Mouse (Mus musculus) heart, postnatal 0 days (tissue): Measurements from ENCODE around the gene Dnaaf5. TPM values are rescaled to one million over a fixed set of nuclear protein-coding genes. Genes with fewer than 3 reads are reported as not detected.

Experiments used
- ATAC-seq: fragments of 200-750 bp; cut with Nextera tagmentation; 2 replicates; pipeline ENCODE4 v1.8.0; 2017; ENCODE audit warnings: low read depth, moderate number of reproducible peaks, moderate library complexity; ENCODE audit not compliant: insufficient read depth
- DNase-seq: peaks from one replicate; pipeline ENCODE4 v3.0.0-alpha.2; 2016; ENCODE audit warnings: low spot score
- H3K27ac ChIP-seq: fragments of 300-500 bp; sonication (generic); 2 replicates; pipeline ENCODE4 v1.5.1; 2014; ENCODE audit warnings: low read depth, mild to moderate bottlenecking
- H3K27me3 ChIP-seq: fragments of 300-500 bp; sonication (generic); 2 replicates; pipeline ENCODE4 v1.6.1; 2014; ENCODE audit warnings: low read length, mixed read lengths; ENCODE audit not compliant: control insufficient read depth, insufficient read depth
- H3K36me3 ChIP-seq: fragments of 300-500 bp; sonication (generic); replicated peaks from 2 replicates; pipeline ENCODE4 v1.6.1; 2014; ENCODE audit warnings: low read length, mixed read lengths; ENCODE audit not compliant: control insufficient read depth, insufficient read depth
- H3K4me1 ChIP-seq: fragments of 300-500 bp; sonication (generic); 2 replicates; pipeline ENCODE4 v1.6.1; 2014; ENCODE audit warnings: antibody characterized with exemption; ENCODE audit not compliant: control insufficient read depth, insufficient read depth
- H3K4me2 ChIP-seq: fragments of 300-500 bp; sonication (generic); 2 replicates; pipeline ENCODE4 v1.6.1; 2014; ENCODE audit warnings: low read depth, mild to moderate bottlenecking, low read length, moderate library complexity
- H3K4me3 ChIP-seq: fragments of 300-500 bp; sonication (generic); 2 replicates; pipeline ENCODE4 v1.5.1; 2014; ENCODE audit warnings: low read depth, low read length
- H3K9ac ChIP-seq: fragments of 300-500 bp; sonication (generic); replicated peaks from 2 replicates; pipeline ENCODE4 v1.6.1; 2014; ENCODE audit warnings: low read depth, low read length, mixed read lengths
- H3K9me3 ChIP-seq: fragments of 300-500 bp; sonication (generic); replicated peaks from 2 replicates; pipeline ENCODE4 v1.6.1; 2016; ENCODE audit warnings: low read length; ENCODE audit not compliant: control insufficient read depth
- CTCF ChIP-seq: IDR thresholded peaks from 2 replicates; pipeline ENCODE4 v1.5.1; 2016; ENCODE audit warnings: antibody characterized with exemption, control low read depth, low read depth
- EP300 ChIP-seq: IDR thresholded peaks from 2 replicates; pipeline ENCODE4 v1.6.1; 2016; ENCODE audit warnings: antibody characterized with exemption, low read depth
- WGBS: fragments of 180-500 bp; shearing (Covaris S2); extraction: QIAGEN DNeasy Blood & Tissue Kit; methylation state at CpG from one replicate; pipeline ENCODE4 v1.1.7; 2014; 5-methylcytosine and 5-hydroxymethylcytosine counted together
- polyA plus RNA-seq: library from polyadenylated mRNA; unstranded; fragments of >200 nt; fragmentation: Nextera tagmentation; extraction: Ambion mirVana; gene quantifications from 2 replicates; pipeline ENCODE4 v1.2.1, GENCODE M21; 2015
- total RNA-seq: library from RNA; depleted of rRNA; stranded (reverse); fragments of >200 nt; gene quantifications from 2 replicates; pipeline ENCODE4 v1.2.3, GENCODE M21; 2014; ENCODE audit warnings: low replicate concordance

The Dnaaf5 gene
- total and polyA plus RNA-seq, 2 experiments from 2014 or later: 2.3 to 23.0 TPM

- Histone ChIP-seq H3K36me3 (no peaks in the 10 kb centered on the region), H3K4me2 (no peak overlapping the region; the same call in 1 of the 2 replicates), H3K27me3 (peaks cover 16% of the 10 kb centered on the region; the same call in 1 of the 2 replicates), H3K9ac (no peak overlapping the region), H3K9me3 (no peaks in the 10 kb centered on the region), H3K4me1 (peaks cover 8% of the 10 kb centered on the region), H3K4me3 (peak overlapping the region; percentile 57; the same call in 1 of the 2 replicates), H3K27ac (no peak overlapping the region)
- TF ChIP-seq CTCF (no peak), EP300 (no peak)
- ATAC-seq: no peak
- 60% methylated on average over 12 of the region's 12 CpGs for WGBS
- no peak for DNase-seq
These were observed 21.5 kb upstream of the Dnaaf5 start for GRCm38 (mm10) chr5:139128476-139129065.

DNA sequence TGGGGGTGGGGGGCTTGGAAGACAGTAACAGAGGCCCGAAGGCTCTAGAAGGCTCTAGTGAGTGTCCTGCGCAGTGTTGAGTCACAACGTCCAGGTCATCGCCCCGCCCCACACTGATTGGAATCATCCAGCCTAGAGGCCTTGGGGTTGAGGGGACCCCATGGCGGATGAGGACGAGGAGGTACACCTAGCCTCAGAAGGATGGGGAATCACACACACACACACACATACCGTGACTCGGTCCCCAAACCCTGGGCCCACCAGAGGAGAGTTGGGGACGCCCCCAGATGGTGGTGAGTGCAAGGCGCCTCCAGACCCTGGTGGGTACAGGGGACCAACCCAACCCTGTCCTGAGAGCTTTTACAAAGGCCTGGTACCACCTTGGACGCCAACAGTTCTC, 20.9 kb upstream of the Dnaaf5 start:
- Histone ChIP-seq H3K27ac (no peak overlapping the region), H3K4me1 (peaks cover 8% of the 10 kb centered on the region), H3K9ac (peak overlapping the region; percentile 61), H3K9me3 (no peaks in the 10 kb centered on the region), H3K27me3 (peaks cover 16% of the 10 kb centered on the region; the same call in 1 of the 2 replicates), H3K4me2 (peak overlapping the region; percentile 96), H3K36me3 (no peaks in the 10 kb centered on the region), H3K4me3 (peak overlapping the region; percentile 57)
- WGBS: 14% methylated on average over 12 of the region's 12 CpGs
- no peak for DNase-seq
- peak; percentile 30 for ATAC-seq
- TF ChIP-seq EP300 (no peak), CTCF (no peak)

- TF ChIP-seq EP300: no peak
- TF ChIP-seq CTCF: no peak
- DNase-seq (no peak), ATAC-seq (peak; percentile 30; the same call in 1 of the 2 replicates)
- H3K9me3 ChIP-seq: no peaks in the 10 kb centered on the region
- H3K27ac ChIP-seq: no peak overlapping the region
- H3K4me1 ChIP-seq: peaks cover 8% of the 10 kb centered on the region
- H3K4me2 ChIP-seq: peak overlapping the region; percentile 96
- H3K27me3 ChIP-seq: peaks cover 16% of the 10 kb centered on the region; the same call in 1 of the 2 replicates
- peak overlapping the region; percentile 57 for H3K4me3 ChIP-seq
- H3K9ac ChIP-seq: peak overlapping the region; percentile 61
- 7% methylated on average over 33 of the region's 55 CpGs for WGBS
- no peaks in the 10 kb centered on the region for H3K36me3 ChIP-seq
These were observed 20.4 kb upstream of the Dnaaf5 start for GRCm38 (mm10) chr5:139129572-139130151.

GRCm38 (mm10) chr5:139130351-139130750, 19.7 kb upstream of the Dnaaf5 start:
- DNase-seq (no peak), ATAC-seq (no peak)
- H3K4me2 ChIP-seq: no peak overlapping the region
- H3K27me3 ChIP-seq: peaks cover 16% of the 10 kb centered on the region; the same call in 1 of the 2 replicates
- no peak overlapping the region for H3K27ac ChIP-seq
- H3K9me3 ChIP-seq: no peaks in the 10 kb centered on the region
- H3K4me1 ChIP-seq: peaks cover 8% of the 10 kb centered on the region
- no peaks in the 10 kb centered on the region for H3K36me3 ChIP-seq
- H3K9ac ChIP-seq: no peak overlapping the region
- WGBS: 76% methylated on average over 5 of the region's 5 CpGs
- TF ChIP-seq CTCF: no peak
- TF ChIP-seq EP300: no peak
- H3K4me3 ChIP-seq: no peak overlapping the region

DNA sequence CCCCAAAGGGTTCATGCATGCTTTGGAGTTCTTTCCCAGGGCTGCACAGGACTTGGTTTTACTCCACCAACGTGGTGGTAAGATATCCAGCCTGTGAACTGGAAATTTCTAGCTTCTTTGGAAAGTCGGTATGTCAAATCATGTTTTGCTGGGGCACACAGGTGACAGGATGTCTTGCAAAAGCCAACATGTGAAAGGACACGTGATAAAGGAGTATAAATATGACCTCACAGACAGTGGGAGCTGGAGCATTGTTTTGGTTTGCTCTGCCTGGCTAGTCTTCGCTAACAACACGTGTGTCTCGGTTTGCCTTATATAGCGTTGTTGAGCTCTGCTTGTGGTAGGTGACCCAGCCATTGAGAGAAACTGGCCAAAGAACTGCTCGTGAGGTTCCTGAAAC, 15.5 kb upstream of the Dnaaf5 start:
- no peak overlapping the region for H3K4me2 ChIP-seq
- H3K4me1 ChIP-seq: peaks cover 11% of the 10 kb centered on the region; the same call in 1 of the 2 replicates
- no peak overlapping the region for H3K9ac ChIP-seq
- no peak overlapping the region for H3K27ac ChIP-seq
- TF ChIP-seq EP300 (no peak), CTCF (no peak)
- no peaks in the 10 kb centered on the region for H3K9me3 ChIP-seq
- peaks cover 8% of the 10 kb centered on the region; the same call in 1 of the 2 replicates for H3K27me3 ChIP-seq
- H3K36me3 ChIP-seq: no peaks in the 10 kb centered on the region
- 70% methylated on average over 8 of the region's 8 CpGs for WGBS
- H3K4me3 ChIP-seq: no peak overlapping the region
- ATAC-seq: no peak
- DNase-seq: no peak
